Mouse (Mus musculus): ENCODE results near the gene Gm13030. TPM values are rescaled to one million over a fixed set of nuclear protein-coding genes. Genes with fewer than 3 reads are reported as not detected.
"Not testable (repeated sequence)": the region's sequence is repeated elsewhere in the genome, so short reads cannot be mapped to it uniquely, and the experiment has no call there.

Gm13030 gene
- polyA plus RNA-seq, 1 experiment, result not detected

DNA sequence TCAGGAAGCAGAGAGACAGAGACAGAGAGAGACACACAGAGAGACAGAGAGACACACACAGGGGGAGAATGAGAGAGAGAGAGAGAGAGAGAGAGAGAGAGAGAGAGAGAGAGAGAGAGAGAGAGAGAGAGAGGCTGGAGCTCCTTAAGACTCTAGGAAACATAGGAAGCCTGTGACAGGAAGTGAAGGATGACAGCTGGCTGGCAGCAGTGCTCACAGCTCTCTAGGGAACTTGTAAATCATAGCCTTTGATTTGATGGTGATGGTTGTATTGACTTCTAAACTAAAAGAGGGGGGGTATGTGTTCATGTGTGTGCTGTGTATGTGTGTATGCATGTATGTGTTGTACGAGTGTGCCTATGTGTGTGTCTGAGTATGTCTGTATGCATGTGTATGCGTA is 2.2 kb upstream of the Gm13030 start:
- TF ChIP-seq CTCF (IDR thresholded peaks at IDR 0.05; ENCODE audit: insufficient read depth, low read depth, low read length), result no peak
- Histone ChIP-seq H3K27ac (ENCODE audit: insufficient read depth, low read depth, low read length) (no peak overlapping the region), H3K4me3 (ENCODE audit: insufficient read depth, low read depth, low read length) (no peak overlapping the region), H3K4me1 (ENCODE audit: control insufficient read depth, insufficient read depth, low read length) (peaks cover 5% of the 10 kb centered on the region; the same call in 1 of the 2 replicates)
- WGBS, result 99% methylated on average over 2 of the region's 2 CpGs

DNA sequence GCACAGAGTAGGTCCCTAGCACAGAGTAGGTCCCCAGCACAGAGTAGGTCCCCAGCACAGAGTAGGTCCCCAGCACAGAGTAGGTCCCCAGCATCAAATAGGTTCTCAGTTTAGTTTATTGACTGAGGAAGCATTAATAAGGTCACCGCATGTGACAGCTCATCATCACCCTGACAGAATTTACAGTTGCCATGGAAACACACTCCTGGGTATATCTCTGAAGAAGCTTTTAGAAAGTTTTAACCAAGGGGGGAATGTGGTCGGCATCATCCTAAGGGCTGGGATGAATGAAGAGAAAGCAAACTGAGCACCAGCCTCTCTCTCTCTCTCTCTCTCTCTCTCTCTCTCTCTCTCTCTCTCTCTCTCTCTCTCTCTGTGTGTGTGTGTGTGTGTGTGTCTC is 1.5 kb upstream of the Gm13030 start:
- H3K4me1 ChIP-seq (ENCODE audit: control insufficient read depth, insufficient read depth, low read length); H3K27ac ChIP-seq (ENCODE audit: insufficient read depth, low read depth, low read length); H3K4me3 ChIP-seq (ENCODE audit: insufficient read depth, low read depth, low read length): not testable (repeated sequence)
- WGBS, result 82% methylated on average over 2 of the region's 2 CpGs

DNA sequence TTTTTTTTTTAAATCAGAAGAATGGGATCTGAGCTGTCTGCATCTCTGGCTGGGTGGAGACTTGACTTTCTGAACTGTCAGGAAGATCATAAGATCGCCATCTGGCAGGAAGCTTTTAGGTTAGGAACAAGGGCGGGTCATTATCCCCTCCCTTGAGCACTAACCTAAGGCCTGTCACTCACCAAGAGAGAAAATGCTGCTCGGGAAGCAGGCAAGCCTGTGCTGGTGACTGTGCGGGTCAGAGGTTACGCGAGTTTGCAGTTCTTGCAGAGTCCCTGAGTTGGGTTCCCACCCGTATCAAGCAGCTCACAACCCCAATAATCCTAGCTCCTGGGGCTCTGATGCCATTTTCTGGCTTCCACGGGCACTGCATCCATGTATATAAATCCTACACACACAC is 5.1 kb downstream of the Gm13030 start:
- H3K4me1 ChIP-seq (ENCODE audit: control insufficient read depth, insufficient read depth, low read length), result no peaks in the 10 kb centered on the region; the same call in 1 of the 2 replicates
- H3K27ac ChIP-seq (ENCODE audit: insufficient read depth, low read depth, low read length), result no peak overlapping the region
- TF ChIP-seq CTCF (IDR thresholded peaks at IDR 0.05; ENCODE audit: insufficient read depth, low read depth, low read length) (no peak), POLR2A (IDR thresholded peaks at IDR 0.05; ENCODE audit: insufficient read depth, low read depth, low read length) (no peak)
- WGBS, result 76% methylated on average over 8 of the region's 8 CpGs
- H3K4me3 ChIP-seq (ENCODE audit: insufficient read depth, low read depth, low read length), result no peak overlapping the region

DNA sequence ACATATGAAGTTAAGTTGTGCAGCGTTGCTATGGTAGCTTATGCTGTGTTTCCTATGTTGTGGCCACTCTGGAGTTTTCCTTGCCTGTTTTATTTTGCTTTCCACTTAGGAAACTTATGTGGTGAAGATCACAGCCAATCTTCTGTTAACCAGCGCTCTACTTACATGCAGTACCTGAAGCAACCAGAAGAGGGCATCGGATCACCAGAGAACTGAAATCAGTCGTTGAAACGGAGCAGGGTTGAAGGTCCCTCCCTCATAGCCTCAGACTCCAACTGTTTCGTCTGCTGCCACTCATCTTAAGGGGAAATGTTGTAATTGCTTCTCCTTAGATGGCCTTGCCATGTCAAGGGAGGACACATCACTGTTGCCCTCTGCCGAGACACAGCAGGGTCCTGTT is 7.4 kb downstream of the Gm13030 start:
- WGBS, result 11% methylated on average over 7 of the region's 7 CpGs
- Histone ChIP-seq H3K4me1 (ENCODE audit: control insufficient read depth, insufficient read depth, low read length) (no peaks in the 10 kb centered on the region; the same call in 1 of the 2 replicates), H3K27ac (ENCODE audit: insufficient read depth, low read depth, low read length) (no peak overlapping the region), H3K4me3 (ENCODE audit: insufficient read depth, low read depth, low read length) (no peak overlapping the region)
- TF ChIP-seq POLR2A (IDR thresholded peaks at IDR 0.05; ENCODE audit: insufficient read depth, low read depth, low read length) (no peak), CTCF (IDR thresholded peaks at IDR 0.05; ENCODE audit: insufficient read depth, low read depth, low read length) (peak; percentile 36; the same call in 1 of the 2 replicates)

DNA sequence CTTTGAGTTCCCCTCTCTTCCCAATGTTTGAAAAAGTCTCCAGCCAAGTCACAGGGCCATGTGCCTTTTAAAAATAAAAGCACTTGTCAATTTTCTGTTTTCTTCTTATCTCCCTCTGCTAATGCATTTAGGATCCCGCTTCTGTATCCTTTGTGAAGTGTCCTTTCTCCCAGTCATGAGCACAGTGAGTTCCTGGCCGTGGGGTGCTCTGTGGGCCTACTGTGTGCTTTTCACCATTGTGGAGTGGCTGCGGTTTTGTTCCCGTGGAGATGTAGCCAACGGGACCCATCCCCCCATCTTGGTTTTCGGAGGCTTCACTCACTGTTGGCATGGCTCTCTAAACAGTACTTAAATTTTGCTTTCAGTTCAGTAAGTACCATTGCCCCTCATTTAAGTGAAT is 7.8 kb downstream of the Gm13030 start:
- WGBS, result 63% methylated on average over 6 of the region's 6 CpGs

DNA sequence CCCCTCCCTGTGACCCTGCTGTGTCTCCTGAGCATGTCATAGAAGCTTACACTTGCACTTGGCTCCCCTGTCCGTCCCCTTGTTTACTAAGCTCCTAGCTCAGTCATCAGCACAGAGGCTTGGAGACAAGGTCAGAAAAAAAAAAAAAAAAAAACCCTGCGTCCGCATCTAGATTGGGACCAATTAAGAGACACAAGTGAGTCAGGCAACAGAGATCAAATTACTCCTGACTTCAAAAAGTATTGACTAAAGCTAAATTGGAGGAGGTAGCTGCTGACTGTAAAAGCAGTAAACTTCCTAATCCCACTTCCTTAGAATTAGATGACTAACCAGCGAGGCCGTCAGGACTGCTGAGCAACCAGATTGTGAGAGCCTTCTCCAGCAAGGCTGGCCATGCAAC is 8.7 kb downstream of the Gm13030 start:
- peaks cover 3% of the 10 kb centered on the region for H3K4me1 ChIP-seq (ENCODE audit: control insufficient read depth, insufficient read depth, low read length)
- 30% methylated on average over 5 of the region's 5 CpGs for WGBS
- H3K27ac ChIP-seq (ENCODE audit: insufficient read depth, low read depth, low read length), result no peak overlapping the region
- TF ChIP-seq POLR2A (IDR thresholded peaks at IDR 0.05; ENCODE audit: insufficient read depth, low read depth, low read length), result no peak
- TF ChIP-seq CTCF (IDR thresholded peaks at IDR 0.05; ENCODE audit: insufficient read depth, low read depth, low read length), result no peak
- H3K4me3 ChIP-seq (ENCODE audit: insufficient read depth, low read depth, low read length), result no peak overlapping the region

More for the DNA sequence above, 7.8 kb downstream of the Gm13030 start:
- Histone ChIP-seq H3K27ac (ENCODE audit: insufficient read depth, low read depth, low read length) (no peak overlapping the region), H3K4me3 (ENCODE audit: insufficient read depth, low read depth, low read length) (no peak overlapping the region), H3K4me1 (ENCODE audit: control insufficient read depth, insufficient read depth, low read length) (no peaks in the 10 kb centered on the region; the same call in 1 of the 2 replicates)
- TF ChIP-seq CTCF (IDR thresholded peaks at IDR 0.05; ENCODE audit: insufficient read depth, low read depth, low read length), result no peak
- TF ChIP-seq POLR2A (IDR thresholded peaks at IDR 0.05; ENCODE audit: insufficient read depth, low read depth, low read length), result no peak

DNA sequence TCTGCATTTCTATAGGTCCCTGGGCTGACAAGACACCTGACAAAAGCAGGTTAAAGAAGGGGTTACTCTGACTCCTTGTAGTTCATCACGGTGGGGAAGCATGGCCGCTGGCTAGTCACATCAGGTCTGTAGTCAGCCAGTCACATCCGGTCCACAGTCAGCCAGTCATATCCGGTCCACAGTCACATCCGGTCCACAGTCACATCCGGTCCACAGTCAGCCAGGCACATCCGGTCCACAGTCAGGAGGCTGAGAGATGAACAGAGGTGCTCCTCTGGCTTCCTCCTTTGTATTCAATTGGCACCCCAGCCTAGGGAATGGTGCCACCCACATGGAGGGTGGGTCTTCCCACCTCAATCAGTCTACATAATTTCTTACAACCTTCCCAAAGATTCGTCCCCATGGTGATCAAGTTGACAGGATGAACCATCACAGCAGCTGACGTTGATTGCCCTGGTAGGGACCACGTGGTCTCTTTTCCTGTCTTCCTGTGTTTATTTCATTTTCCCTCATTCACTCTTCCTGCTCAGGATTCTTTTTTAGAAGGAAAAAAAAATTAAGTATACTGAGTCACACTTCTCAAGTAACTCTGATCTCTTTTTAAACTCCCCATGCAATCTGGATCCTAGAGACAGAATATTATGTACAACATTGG is 10.3 kb downstream of the Gm13030 start, which contains the start of gene Pla2g5:
Gene Pla2g5 (minus strand): TSS at position 139 of the 655 bp plus-strand sequence.
- no peak within 1 kb of the TSS for H3K27ac ChIP-seq (ENCODE audit: insufficient read depth, low read depth, low read length)
- TF ChIP-seq POLR2A (IDR thresholded peaks at IDR 0.05; ENCODE audit: insufficient read depth, low read depth, low read length) (no peak), CTCF (IDR thresholded peaks at IDR 0.05; ENCODE audit: insufficient read depth, low read depth, low read length) (no peak)
- 73% methylated on average over 10 of the region's 10 CpGs for WGBS
- H3K4me1 ChIP-seq (ENCODE audit: control insufficient read depth, insufficient read depth, low read length), result peaks cover 9% of the 10 kb centered on the region
- H3K4me3 ChIP-seq (ENCODE audit: insufficient read depth, low read depth, low read length), result no peak within 1 kb of the TSS

DNA sequence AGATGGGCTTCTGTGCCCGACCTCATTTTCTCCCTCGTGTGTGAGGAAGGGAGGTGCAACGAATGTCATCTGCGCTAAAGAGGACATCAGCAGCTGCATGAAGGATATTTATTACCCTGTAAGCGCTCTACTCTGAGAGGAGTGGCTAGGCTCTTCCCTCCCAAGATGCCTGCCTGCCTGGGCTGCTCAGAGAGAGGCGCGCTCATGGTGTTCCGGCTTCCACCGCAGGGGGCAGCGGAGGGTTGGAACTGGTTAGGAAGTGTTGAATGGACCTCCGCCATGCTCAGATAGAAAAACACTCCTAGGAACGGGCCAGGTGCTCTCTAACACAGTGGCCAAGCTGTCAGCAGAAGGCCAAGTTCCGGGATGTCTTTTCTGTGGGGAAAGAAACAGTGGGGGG is 14.0 kb downstream of the Gm13030 start:
- Histone ChIP-seq H3K4me1 (ENCODE audit: control insufficient read depth, insufficient read depth, low read length) (peaks cover 11% of the 10 kb centered on the region), H3K4me3 (ENCODE audit: insufficient read depth, low read depth, low read length) (peak overlapping the region; percentile 28; the same call in 1 of the 2 replicates), H3K27ac (ENCODE audit: insufficient read depth, low read depth, low read length) (no peak overlapping the region)
- WGBS, result 2% methylated on average over 13 of the region's 13 CpGs
- TF ChIP-seq CTCF (IDR thresholded peaks at IDR 0.05; ENCODE audit: insufficient read depth, low read depth, low read length) (peak; percentile 53; the same call in 1 of the 2 replicates), POLR2A (IDR thresholded peaks at IDR 0.05; ENCODE audit: insufficient read depth, low read depth, low read length) (no peak)

DNA sequence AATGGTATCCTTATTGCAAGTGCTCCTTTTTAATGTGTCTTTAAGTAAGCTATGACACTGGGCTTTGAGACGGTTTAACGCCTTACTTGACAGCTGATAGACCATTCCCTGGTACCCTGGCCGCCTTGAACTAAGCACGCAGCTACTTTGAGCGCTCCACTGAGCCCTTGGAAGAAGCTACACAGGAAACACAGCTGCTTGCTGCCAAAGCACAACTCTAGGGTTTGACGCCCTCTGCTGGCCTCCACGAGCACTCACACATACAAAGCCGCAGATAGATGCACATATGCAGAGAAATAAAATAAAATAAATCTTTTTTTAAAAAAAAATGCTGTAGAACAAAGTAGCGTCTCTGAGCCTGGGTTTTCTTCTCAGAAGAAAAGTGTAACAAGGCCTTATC is 14.5 kb downstream of the Gm13030 start:
- H3K27ac ChIP-seq (ENCODE audit: insufficient read depth, low read depth, low read length), result no peak overlapping the region
- H3K4me1 ChIP-seq (ENCODE audit: control insufficient read depth, insufficient read depth, low read length), result peaks cover 11% of the 10 kb centered on the region
- 19% methylated on average over 9 of the region's 9 CpGs for WGBS
- TF ChIP-seq POLR2A (IDR thresholded peaks at IDR 0.05; ENCODE audit: insufficient read depth, low read depth, low read length) (no peak), CTCF (IDR thresholded peaks at IDR 0.05; ENCODE audit: insufficient read depth, low read depth, low read length) (no peak)
- peak overlapping the region; percentile 28; the same call in 1 of the 2 replicates for H3K4me3 ChIP-seq (ENCODE audit: insufficient read depth, low read depth, low read length)
